Mouse (Mus musculus) limb, embryonic 15.5 days (tissue): ENCODE data around the gene Dnajb5. TPM values are rescaled to one million over a fixed set of nuclear protein-coding genes. Genes with fewer than 3 reads are reported as not detected.

ENCODE experiments used
- ATAC-seq: fragments of 200-750 bp; cut with Nextera tagmentation; 2 replicates; pipeline ENCODE4 v1.8.0; 2017; ENCODE audit warnings: low read depth, moderate TSS enrichment; ENCODE audit not compliant: insufficient number of reproducible peaks, low FRiP score, low TSS enrichment
- H3K27ac ChIP-seq: fragments of 300-500 bp; sonication (generic); 2 replicates; pipeline ENCODE4 v1.5.1; 2015; ENCODE audit warnings: moderate library complexity, mild to moderate bottlenecking, inconsistent platforms
- H3K27me3 ChIP-seq: fragments of 300-500 bp; sonication (generic); 2 replicates; pipeline ENCODE4 v1.6.1; 2015; ENCODE audit warnings: inconsistent platforms
- H3K36me3 ChIP-seq: fragments of 300-500 bp; sonication (generic); 2 replicates; pipeline ENCODE4 v1.6.1; 2015; ENCODE audit warnings: inconsistent platforms
- H3K4me1 ChIP-seq: fragments of 300-500 bp; sonication (generic); 2 replicates; pipeline ENCODE4 v1.6.1; 2015; ENCODE audit warnings: inconsistent platforms
- H3K4me2 ChIP-seq: fragments of 300-500 bp; sonication (generic); 2 replicates; pipeline ENCODE4 v1.6.1; 2015; ENCODE audit warnings: mild to moderate bottlenecking, inconsistent platforms
- H3K4me3 ChIP-seq: fragments of 300-500 bp; sonication (generic); 2 replicates; pipeline ENCODE4 v1.5.1; 2015; ENCODE audit warnings: mild to moderate bottlenecking, inconsistent platforms
- H3K9ac ChIP-seq: fragments of 300-500 bp; sonication (generic); 2 replicates; pipeline ENCODE4 v1.6.1; 2015; ENCODE audit warnings: inconsistent platforms
- H3K9me3 ChIP-seq: fragments of 300-500 bp; sonication (generic); 2 replicates; pipeline ENCODE4 v1.6.1; 2016; ENCODE audit warnings: inconsistent platforms
- WGBS: fragments of 180-500 bp; shearing (Covaris S2); methylation state at CpG from one replicate; pipeline ENCODE4 v1.1.7; 2015; 5-methylcytosine and 5-hydroxymethylcytosine counted together
- polyA plus RNA-seq: library from polyadenylated mRNA; unstranded; fragments of >200 nt; fragmentation: Nextera tagmentation; extraction: Ambion mirVana; gene quantifications from 2 replicates; pipeline ENCODE4 v1.2.1, GENCODE M21; 2015

The Dnajb5 gene
- polyA plus RNA-seq, 1 experiment from 2014 or later = 11.2 TPM

GRCm38 (mm10) chr4:42955200-42955599 is 5.6 kb downstream of the Dnajb5 start:
- Histone ChIP-seq H3K4me2 (no peak overlapping the region), H3K4me1 (peaks cover 27% of the 10 kb centered on the region), H3K27me3 (no peaks in the 10 kb centered on the region), H3K4me3 (no peak overlapping the region), H3K36me3 (peaks cover 21% of the 10 kb centered on the region), H3K9me3 (no peaks in the 10 kb centered on the region), H3K9ac (no peak overlapping the region), H3K27ac (no peak overlapping the region)
- WGBS = 90% methylated on average over 3 of the region's 3 CpGs
- no peak for ATAC-seq

GRCm38 (mm10) chr4:42956581-42956980 is 7.0 kb downstream of the Dnajb5 start:
- Histone ChIP-seq H3K4me3 (no peak overlapping the region), H3K9me3 (no peaks in the 10 kb centered on the region), H3K9ac (no peak overlapping the region), H3K4me1 (peaks cover 16% of the 10 kb centered on the region), H3K27me3 (no peaks in the 10 kb centered on the region), H3K4me2 (no peak overlapping the region), H3K27ac (no peak overlapping the region), H3K36me3 (peaks cover 21% of the 10 kb centered on the region)
- 92% methylated on average over 17 of the region's 17 CpGs for WGBS
- no peak for ATAC-seq

GRCm38 (mm10) chr4:42957306-42957705 is 7.7 kb downstream of the Dnajb5 start:
- Histone ChIP-seq H3K27me3 (no peaks in the 10 kb centered on the region), H3K36me3 (peaks cover 21% of the 10 kb centered on the region), H3K4me2 (no peak overlapping the region), H3K9ac (no peak overlapping the region), H3K9me3 (no peaks in the 10 kb centered on the region), H3K27ac (no peak overlapping the region), H3K4me3 (no peak overlapping the region), H3K4me1 (peaks cover 9% of the 10 kb centered on the region; the same call in 1 of the 2 replicates)
- WGBS = 89% methylated on average over 11 of the region's 11 CpGs
- ATAC-seq = no peak

- no peak overlapping the region for H3K4me3 ChIP-seq
- peaks cover 9% of the 10 kb centered on the region; the same call in 1 of the 2 replicates for H3K4me1 ChIP-seq
- no peaks in the 10 kb centered on the region for H3K9me3 ChIP-seq
- no peak overlapping the region for H3K27ac ChIP-seq
- H3K9ac ChIP-seq = no peak overlapping the region
- 87% methylated on average over 8 of the region's 8 CpGs for WGBS
- no peaks in the 10 kb centered on the region for H3K27me3 ChIP-seq
- no peak overlapping the region for H3K4me2 ChIP-seq
- no peak for ATAC-seq
- peaks cover 21% of the 10 kb centered on the region for H3K36me3 ChIP-seq
These were observed 8.4 kb downstream of the Dnajb5 start for GRCm38 (mm10) chr4:42957979-42958378.

- no peak for ATAC-seq
- H3K4me2 ChIP-seq = no peak overlapping the region
- H3K9me3 ChIP-seq = no peaks in the 10 kb centered on the region
- WGBS = 64% methylated on average over 8 of the region's 8 CpGs
- no peak overlapping the region for H3K9ac ChIP-seq
- no peak overlapping the region for H3K4me3 ChIP-seq
- H3K4me1 ChIP-seq = 0 out of 2 replicates have a peak, but pooled peaks cover under 1% of the 10 kb centered on the region
- no peaks in the 10 kb centered on the region for H3K27me3 ChIP-seq
- no peak overlapping the region for H3K27ac ChIP-seq
- peaks cover 21% of the 10 kb centered on the region for H3K36me3 ChIP-seq
These were observed 9.3 kb downstream of the Dnajb5 start for GRCm38 (mm10) chr4:42958942-42959341.

GRCm38 (mm10) chr4:42959382-42959781 is 9.8 kb downstream of the Dnajb5 start:
- H3K4me2 ChIP-seq = no peak overlapping the region
- H3K9me3 ChIP-seq = no peaks in the 10 kb centered on the region
- no peak overlapping the region for H3K4me3 ChIP-seq
- H3K27ac ChIP-seq = no peak overlapping the region
- no peaks in the 10 kb centered on the region for H3K4me1 ChIP-seq
- no peaks in the 10 kb centered on the region for H3K27me3 ChIP-seq
- H3K36me3 ChIP-seq = peaks cover 21% of the 10 kb centered on the region
- WGBS = 73% methylated on average over 4 of the region's 4 CpGs
- H3K9ac ChIP-seq = no peak overlapping the region
- no peak for ATAC-seq

GRCm38 (mm10) chr4:42961592-42961991 is 12.0 kb downstream of the Dnajb5 start:
- Histone ChIP-seq H3K4me3 (no peak overlapping the region), H3K27ac (no peak overlapping the region), H3K4me1 (no peaks in the 10 kb centered on the region; the same call in 1 of the 2 replicates), H3K9me3 (no peaks in the 10 kb centered on the region), H3K9ac (no peak overlapping the region), H3K36me3 (peaks cover 13% of the 10 kb centered on the region), H3K4me2 (no peak overlapping the region), H3K27me3 (no peaks in the 10 kb centered on the region)
- no peak for ATAC-seq
- WGBS = 37% methylated on average over 4 of the region's 4 CpGs

GRCm38 (mm10) chr4:42963480-42963879 is 13.9 kb downstream of the Dnajb5 start:
- WGBS = 87% methylated on average over 2 of the region's 2 CpGs
- no peaks in the 10 kb centered on the region for H3K27me3 ChIP-seq
- no peak overlapping the region for H3K9ac ChIP-seq
- no peak overlapping the region for H3K4me2 ChIP-seq
- ATAC-seq = no peak
- H3K4me3 ChIP-seq = no peak overlapping the region
- H3K9me3 ChIP-seq = no peaks in the 10 kb centered on the region
- no peaks in the 10 kb centered on the region; the same call in 1 of the 2 replicates for H3K4me1 ChIP-seq
- H3K27ac ChIP-seq = no peak overlapping the region
- H3K36me3 ChIP-seq = no peaks in the 10 kb centered on the region

- no peak overlapping the region for H3K4me2 ChIP-seq
- no peaks in the 10 kb centered on the region for H3K27me3 ChIP-seq
- H3K9ac ChIP-seq = no peak overlapping the region
- H3K36me3 ChIP-seq = no peaks in the 10 kb centered on the region
- no peaks in the 10 kb centered on the region for H3K9me3 ChIP-seq
- no peak overlapping the region for H3K27ac ChIP-seq
- H3K4me1 ChIP-seq = no peaks in the 10 kb centered on the region; the same call in 1 of the 2 replicates
- WGBS = 18% methylated on average over 12 of the region's 12 CpGs
- no peak for ATAC-seq
- no peak overlapping the region for H3K4me3 ChIP-seq
These were observed 15.6 kb downstream of the Dnajb5 start for GRCm38 (mm10) chr4:42965039-42965719.

- Histone ChIP-seq H3K27ac (no peak within 1 kb of the TSS), H3K4me1 (no peaks in the 10 kb centered on the region; the same call in 1 of the 2 replicates), H3K9me3 (no peaks in the 10 kb centered on the region), H3K4me2 (no peak within 1 kb of the TSS), H3K4me3 (no peak within 1 kb of the TSS), H3K36me3 (no peaks in the 10 kb centered on the region), H3K9ac (no peak within 1 kb of the TSS), H3K27me3 (no peaks in the 10 kb centered on the region)
- 90% methylated on average over 4 of the region's 4 CpGs for WGBS
- ATAC-seq = no peak
These were observed 19.7 kb downstream of the Dnajb5 start, which contains the start of gene 1700022I11Rik for GRCm38 (mm10) chr4:42969304-42969703. Gene 1700022I11Rik, plus strand, starts transcription at chr4:42969604.

GRCm38 (mm10) chr4:42972952-42973351 is 23.3 kb downstream of the Dnajb5 start:
- H3K4me2 ChIP-seq = no peak overlapping the region
- peaks cover 6% of the 10 kb centered on the region for H3K36me3 ChIP-seq
- no peak overlapping the region for H3K9ac ChIP-seq
- no peaks in the 10 kb centered on the region for H3K9me3 ChIP-seq
- no peak overlapping the region for H3K27ac ChIP-seq
- no peaks in the 10 kb centered on the region for H3K4me1 ChIP-seq
- H3K27me3 ChIP-seq = no peaks in the 10 kb centered on the region
- no peak for ATAC-seq
- 59% methylated on average over 4 of the region's 4 CpGs for WGBS
- no peak overlapping the region for H3K4me3 ChIP-seq

- H3K9ac ChIP-seq = no peak overlapping the region
- H3K27ac ChIP-seq = no peak overlapping the region
- H3K4me2 ChIP-seq = no peak overlapping the region
- H3K4me3 ChIP-seq = no peak overlapping the region
- no peaks in the 10 kb centered on the region for H3K27me3 ChIP-seq
- WGBS = 74% methylated on average over 5 of the region's 5 CpGs
- H3K9me3 ChIP-seq = no peaks in the 10 kb centered on the region
- H3K36me3 ChIP-seq = peaks cover 15% of the 10 kb centered on the region
- H3K4me1 ChIP-seq = no peaks in the 10 kb centered on the region
- ATAC-seq = no peak
These were observed 24.3 kb downstream of the Dnajb5 start for GRCm38 (mm10) chr4:42973868-42974267.
